Mouse (Mus musculus): ENCODE measurements around the gene Sel1l3. TPM values are rescaled to one million over a fixed set of nuclear protein-coding genes. Genes with fewer than 3 reads are reported as not detected.

Gene Sel1l3
- 2.7 and 3.7 TPM in 2 replicates for polyA plus RNA-seq (2014; fragmentation: Nextera tagmentation; extraction: Ambion mirVana)

DNA sequence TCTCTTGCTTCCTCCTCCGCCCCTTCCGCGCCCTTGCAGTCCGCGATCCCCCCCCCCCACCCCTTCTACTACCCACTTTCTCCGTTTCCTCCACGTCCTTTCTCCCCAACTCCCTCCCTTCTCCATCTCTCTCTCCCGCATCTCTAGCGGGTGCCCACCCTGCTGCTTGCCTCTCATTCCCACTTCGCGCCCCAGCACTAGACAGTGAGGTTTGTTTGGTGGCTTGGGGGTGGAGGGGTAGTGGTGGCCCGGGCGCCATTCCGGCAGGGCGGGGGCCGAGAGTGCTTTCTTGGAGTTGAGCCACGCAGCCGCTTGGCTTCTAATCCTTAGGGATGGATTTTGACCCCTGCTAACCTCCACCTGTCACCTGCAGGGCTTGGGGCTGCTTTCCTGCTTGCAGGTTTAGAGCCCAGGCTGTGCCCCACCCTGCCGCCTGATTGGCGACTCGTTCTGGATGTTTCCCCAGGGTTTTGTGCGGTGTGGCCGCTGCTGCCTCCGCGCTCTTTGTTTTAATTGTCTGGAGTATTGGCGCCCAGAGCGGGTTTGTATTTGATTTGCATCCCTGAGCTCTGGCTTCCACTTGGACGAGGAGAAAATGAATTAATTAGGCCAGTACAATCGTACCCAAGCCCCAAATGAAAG lies at the start of gene Sel1l3:
Sel1l3 (minus strand) TSS at position 217 of the 642 bp plus-strand sequence.
- no peaks in the 10 kb centered on the region for H3K36me3 ChIP-seq (ENCODE audit: control insufficient read depth, insufficient read depth, low read length)
- ATAC-seq (ENCODE audit: low FRiP score) (peak; percentile 72), DNase-seq (ENCODE audit: low spot score) (peak; percentile 56)
- H3K4me1 ChIP-seq (replicated peaks; ENCODE audit: control insufficient read depth, insufficient read depth, low read length) = no peaks in the 10 kb centered on the region
- peak within 1 kb of the TSS; percentile 63 for H3K4me3 ChIP-seq (ENCODE audit: low read depth, low read length)
- no peak within 1 kb of the TSS for H3K27ac ChIP-seq (ENCODE audit: low read depth, low read length)
- peaks cover 11% of the 10 kb centered on the region; the same call in 1 of the 2 replicates for H3K27me3 ChIP-seq (ENCODE audit: control insufficient read depth, insufficient read depth, low read length)
- WGBS = 1% methylated on average over 23 of the region's 29 CpGs
- peak within 1 kb of the TSS; percentile 73 for H3K9ac ChIP-seq (ENCODE audit: low read depth, low read length)
- peak within 1 kb of the TSS; percentile 92 for H3K4me2 ChIP-seq (replicated peaks; ENCODE audit: low read depth, low read length)
- H3K9me3 ChIP-seq (ENCODE audit: control insufficient read depth, low read length) = no peaks in the 10 kb centered on the region

DNA sequence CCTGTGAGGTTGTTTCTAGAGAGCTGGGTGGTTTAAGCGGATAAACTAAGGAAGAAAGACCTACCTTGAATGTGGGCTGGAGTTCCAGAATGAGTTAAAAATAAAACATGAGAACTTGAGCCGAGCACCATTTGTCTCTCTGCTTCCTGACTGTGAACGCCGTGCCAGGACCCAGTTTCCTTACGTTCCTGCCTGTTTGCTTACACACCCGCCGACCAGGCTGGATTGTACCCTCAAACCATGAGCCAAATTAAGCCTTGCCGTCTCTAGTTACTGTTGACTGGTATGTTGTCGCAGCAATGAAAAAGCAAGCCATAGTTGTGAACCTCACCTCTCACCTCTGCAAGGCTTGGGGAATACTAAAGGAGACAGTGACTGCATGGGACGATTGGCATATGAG lies 48.3 kb upstream of the Sel1l3 start:
- ATAC-seq (ENCODE audit: low FRiP score) = no peak
- no peak overlapping the region for H3K27ac ChIP-seq (ENCODE audit: low read depth, low read length)
- no peaks in the 10 kb centered on the region for H3K4me1 ChIP-seq (replicated peaks; ENCODE audit: control insufficient read depth, insufficient read depth, low read length)
- H3K4me3 ChIP-seq (ENCODE audit: low read depth, low read length) = no peak overlapping the region
- no peak for DNase-seq (ENCODE audit: low spot score)
- no peaks in the 10 kb centered on the region for H3K36me3 ChIP-seq (ENCODE audit: control insufficient read depth, insufficient read depth, low read length)
- H3K9me3 ChIP-seq (ENCODE audit: control insufficient read depth, low read length) = no peaks in the 10 kb centered on the region
- H3K27me3 ChIP-seq (ENCODE audit: control insufficient read depth, insufficient read depth, low read length) = no peaks in the 10 kb centered on the region
- H3K4me2 ChIP-seq (replicated peaks; ENCODE audit: low read depth, low read length) = no peak overlapping the region
- H3K9ac ChIP-seq (ENCODE audit: low read depth, low read length) = no peak overlapping the region
- WGBS = 89% methylated on average over 10 of the region's 10 CpGs

DNA sequence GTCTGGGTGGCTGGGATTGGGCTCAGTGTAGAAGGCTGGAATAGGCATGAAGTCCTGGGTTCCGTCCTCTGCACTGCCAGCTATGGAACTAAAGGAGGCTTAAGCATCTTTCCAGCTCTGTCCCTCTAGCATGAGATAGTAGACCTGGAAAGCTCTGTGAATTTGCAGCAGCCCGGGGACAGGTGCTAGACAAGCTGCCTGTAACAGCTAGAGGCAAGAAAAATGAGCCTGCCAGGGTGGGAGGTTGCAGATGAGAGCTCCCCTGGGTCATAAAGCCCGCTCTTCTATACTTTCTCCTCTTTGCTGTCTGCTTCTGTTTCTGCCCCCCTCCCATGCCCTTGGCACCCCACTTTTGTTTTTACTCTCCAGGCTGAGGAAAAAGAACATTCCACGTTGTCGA lies 46.2 kb upstream of the Sel1l3 start:
- DNase-seq (ENCODE audit: low spot score) = no peak
- H3K4me1 ChIP-seq (replicated peaks; ENCODE audit: control insufficient read depth, insufficient read depth, low read length) = no peaks in the 10 kb centered on the region
- no peaks in the 10 kb centered on the region for H3K36me3 ChIP-seq (ENCODE audit: control insufficient read depth, insufficient read depth, low read length)
- no peaks in the 10 kb centered on the region for H3K9me3 ChIP-seq (ENCODE audit: control insufficient read depth, low read length)
- ATAC-seq (ENCODE audit: low FRiP score) = no peak
- WGBS = 62% methylated on average over 5 of the region's 5 CpGs
- H3K27ac ChIP-seq (ENCODE audit: low read depth, low read length) = no peak overlapping the region
- no peak overlapping the region for H3K4me2 ChIP-seq (replicated peaks; ENCODE audit: low read depth, low read length)
- H3K4me3 ChIP-seq (ENCODE audit: low read depth, low read length) = no peak overlapping the region
- H3K27me3 ChIP-seq (ENCODE audit: control insufficient read depth, insufficient read depth, low read length) = no peaks in the 10 kb centered on the region
- H3K9ac ChIP-seq (ENCODE audit: low read depth, low read length) = no peak overlapping the region

DNA sequence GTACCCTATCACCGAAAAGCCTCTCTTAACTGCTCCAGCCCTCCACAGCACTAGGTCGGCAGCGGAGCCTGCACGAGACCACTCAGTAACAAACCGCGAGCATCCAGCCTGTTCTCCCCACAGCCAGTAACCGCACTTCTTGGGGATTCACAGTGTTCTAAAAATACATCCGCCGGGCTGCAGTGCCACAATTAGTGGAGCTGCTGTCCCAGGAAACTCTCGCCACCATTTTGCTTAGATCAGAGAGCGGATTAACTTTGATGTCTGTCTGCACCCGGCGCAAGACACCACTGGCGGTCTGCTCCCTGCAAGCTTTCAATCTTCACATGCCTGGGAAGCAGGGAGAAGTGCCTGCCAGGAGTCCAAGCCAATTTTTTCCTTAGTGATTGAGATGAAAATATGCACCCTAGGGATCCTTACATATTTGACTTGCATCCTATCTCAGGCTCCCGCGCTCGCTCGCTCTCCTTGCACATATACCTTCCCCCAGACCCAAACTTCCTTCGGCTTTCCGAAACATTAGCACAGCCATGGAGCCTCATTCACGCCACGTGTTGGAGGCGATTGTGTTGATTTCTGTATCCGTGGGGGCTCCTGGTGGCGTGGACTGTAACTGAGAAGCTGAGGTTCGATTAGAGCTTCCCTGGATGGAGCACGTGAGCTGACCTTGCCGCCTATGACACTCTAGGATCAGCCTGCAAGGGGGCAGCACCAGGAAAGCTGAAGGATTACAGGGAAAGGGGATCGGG lies 44.5 kb upstream of the Sel1l3 start:
- Histone ChIP-seq H3K27ac (ENCODE audit: low read depth, low read length) (no peak overlapping the region), H3K36me3 (ENCODE audit: control insufficient read depth, insufficient read depth, low read length) (no peaks in the 10 kb centered on the region), H3K4me1 (replicated peaks; ENCODE audit: control insufficient read depth, insufficient read depth, low read length) (no peaks in the 10 kb centered on the region), H3K4me2 (replicated peaks; ENCODE audit: low read depth, low read length) (peak overlapping the region; percentile 56), H3K9me3 (ENCODE audit: control insufficient read depth, low read length) (no peaks in the 10 kb centered on the region), H3K27me3 (ENCODE audit: control insufficient read depth, insufficient read depth, low read length) (no peaks in the 10 kb centered on the region), H3K4me3 (ENCODE audit: low read depth, low read length) (peak overlapping the region; percentile 24), H3K9ac (ENCODE audit: low read depth, low read length) (peak overlapping the region; percentile 49; the same call in 1 of the 2 replicates)
- WGBS = 3% methylated on average over 29 of the region's 29 CpGs
- DNase-seq (ENCODE audit: low spot score) (peak; percentile 59), ATAC-seq (ENCODE audit: low FRiP score) (peak; percentile 64)

DNA sequence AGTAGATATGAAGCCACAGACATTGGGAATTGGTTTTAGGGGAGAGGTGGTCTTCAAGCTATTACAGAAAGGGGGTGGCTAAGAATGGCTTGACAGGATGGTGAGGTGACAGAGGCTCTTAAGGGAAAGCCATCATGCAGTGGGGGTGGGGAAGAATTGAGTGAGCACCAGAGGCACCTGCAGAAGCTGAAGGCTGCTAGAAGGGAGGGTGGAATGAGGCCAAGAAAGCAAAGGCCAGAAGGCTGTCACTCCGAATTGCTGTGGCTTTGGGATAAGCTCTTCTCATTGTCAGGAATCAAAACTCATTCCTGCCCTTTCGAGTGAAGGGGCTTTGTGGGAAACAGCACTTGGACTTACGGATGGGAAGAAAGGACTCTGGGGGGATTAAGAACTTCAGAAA lies 41.1 kb upstream of the Sel1l3 start:
- Histone ChIP-seq H3K9me3 (ENCODE audit: control insufficient read depth, low read length) (no peaks in the 10 kb centered on the region), H3K36me3 (ENCODE audit: control insufficient read depth, insufficient read depth, low read length) (no peaks in the 10 kb centered on the region), H3K27ac (ENCODE audit: low read depth, low read length) (no peak overlapping the region), H3K4me3 (ENCODE audit: low read depth, low read length) (no peak overlapping the region), H3K9ac (ENCODE audit: low read depth, low read length) (no peak overlapping the region), H3K4me1 (replicated peaks; ENCODE audit: control insufficient read depth, insufficient read depth, low read length) (no peaks in the 10 kb centered on the region), H3K4me2 (replicated peaks; ENCODE audit: low read depth, low read length) (no peak overlapping the region), H3K27me3 (ENCODE audit: control insufficient read depth, insufficient read depth, low read length) (peaks cover 2% of the 10 kb centered on the region; the same call in 1 of the 2 replicates)
- ATAC-seq (ENCODE audit: low FRiP score) (no peak), DNase-seq (ENCODE audit: low spot score) (no peak)
- WGBS = 68% methylated on average over 3 of the region's 3 CpGs

DNA sequence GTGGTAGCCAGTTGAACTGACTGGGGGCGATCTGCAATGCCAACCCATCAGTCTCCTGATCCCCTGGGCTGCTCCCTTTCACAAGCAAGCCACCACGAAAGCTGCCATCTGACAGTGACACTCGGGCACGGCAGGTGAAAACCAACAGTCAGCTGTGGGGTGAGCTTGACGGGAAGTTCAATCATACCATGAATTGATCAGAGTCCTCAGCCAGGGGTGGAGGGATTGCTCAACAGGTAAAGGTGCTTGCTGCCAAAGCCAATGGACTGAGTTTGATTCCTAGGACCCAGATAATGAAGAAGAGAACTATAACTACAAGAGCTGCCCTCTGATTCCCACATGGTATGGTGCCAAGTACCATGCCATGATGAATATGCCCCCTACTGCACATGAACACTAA lies 40.4 kb upstream of the Sel1l3 start:
- ATAC-seq (ENCODE audit: low FRiP score) (no peak), DNase-seq (ENCODE audit: low spot score) (no peak)
- no peak overlapping the region for H3K9ac ChIP-seq (ENCODE audit: low read depth, low read length)
- no peak overlapping the region for H3K4me3 ChIP-seq (ENCODE audit: low read depth, low read length)
- H3K9me3 ChIP-seq (ENCODE audit: control insufficient read depth, low read length) = no peaks in the 10 kb centered on the region
- H3K36me3 ChIP-seq (ENCODE audit: control insufficient read depth, insufficient read depth, low read length) = no peaks in the 10 kb centered on the region
- H3K27me3 ChIP-seq (ENCODE audit: control insufficient read depth, insufficient read depth, low read length) = peaks cover 2% of the 10 kb centered on the region; the same call in 1 of the 2 replicates
- no peak overlapping the region for H3K27ac ChIP-seq (ENCODE audit: low read depth, low read length)
- no peak overlapping the region for H3K4me2 ChIP-seq (replicated peaks; ENCODE audit: low read depth, low read length)
- H3K4me1 ChIP-seq (replicated peaks; ENCODE audit: control insufficient read depth, insufficient read depth, low read length) = no peaks in the 10 kb centered on the region
- 79% methylated on average over 5 of the region's 5 CpGs for WGBS

DNA sequence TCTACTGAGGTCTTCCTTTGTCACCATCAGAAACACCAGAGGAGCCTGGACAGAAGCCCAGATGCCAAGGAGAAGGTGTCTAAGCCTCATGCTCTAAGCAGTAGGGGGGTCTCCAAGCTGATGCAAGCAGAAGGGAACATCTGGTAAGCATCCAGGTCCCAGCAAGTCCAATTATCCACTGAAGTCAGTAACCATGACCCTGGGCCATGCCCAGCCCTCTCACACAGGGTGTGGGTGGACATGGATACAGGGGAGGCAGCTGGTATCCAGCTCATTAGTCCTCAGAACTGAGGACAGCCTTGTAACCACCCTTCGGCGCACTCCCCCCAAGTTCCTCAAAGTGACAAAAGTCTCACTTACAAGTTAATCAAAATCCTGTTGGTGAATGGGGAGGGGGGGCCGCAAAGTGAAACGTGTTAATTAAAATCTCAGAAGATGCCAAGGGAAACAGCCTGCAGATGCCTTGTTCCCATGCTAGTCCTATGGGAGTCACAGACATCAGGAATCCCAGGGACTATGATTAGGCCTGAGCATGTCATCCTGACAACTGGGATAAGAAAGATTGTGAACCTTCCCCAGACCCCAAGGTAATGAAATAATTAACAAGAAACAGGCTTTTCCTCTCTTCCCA lies 35.8 kb upstream of the Sel1l3 start:
- Histone ChIP-seq H3K27me3 (ENCODE audit: control insufficient read depth, insufficient read depth, low read length) (peaks cover 2% of the 10 kb centered on the region), H3K4me2 (replicated peaks; ENCODE audit: low read depth, low read length) (no peak overlapping the region), H3K4me1 (replicated peaks; ENCODE audit: control insufficient read depth, insufficient read depth, low read length) (no peaks in the 10 kb centered on the region), H3K9ac (ENCODE audit: low read depth, low read length) (no peak overlapping the region), H3K4me3 (ENCODE audit: low read depth, low read length) (no peak overlapping the region), H3K9me3 (ENCODE audit: control insufficient read depth, low read length) (no peaks in the 10 kb centered on the region), H3K27ac (ENCODE audit: low read depth, low read length) (no peak overlapping the region), H3K36me3 (ENCODE audit: control insufficient read depth, insufficient read depth, low read length) (no peaks in the 10 kb centered on the region)
- 76% methylated on average over 4 of the region's 4 CpGs for WGBS
- ATAC-seq (ENCODE audit: low FRiP score) (peak; percentile 70), DNase-seq (ENCODE audit: low spot score) (no peak)

DNA sequence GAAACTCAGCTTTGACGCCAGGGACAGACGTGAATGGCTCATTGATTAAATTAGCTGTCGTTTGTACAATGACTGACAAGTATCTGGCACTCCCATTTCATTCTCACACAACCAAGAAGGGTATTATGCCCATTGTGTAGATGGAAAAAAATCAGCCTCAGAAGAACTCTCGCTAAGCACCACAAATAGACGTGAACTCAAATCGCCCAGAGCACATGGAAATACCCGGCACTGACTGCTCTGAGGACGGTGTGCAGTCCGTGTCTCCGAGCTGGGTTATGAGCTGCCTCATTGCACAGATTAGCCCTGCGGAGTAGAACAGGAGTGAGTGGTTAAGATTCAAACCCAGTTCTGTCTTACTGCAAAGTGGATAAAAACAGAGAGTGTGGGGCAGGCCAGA lies 34.8 kb upstream of the Sel1l3 start:
- Histone ChIP-seq H3K36me3 (ENCODE audit: control insufficient read depth, insufficient read depth, low read length) (no peaks in the 10 kb centered on the region), H3K4me2 (replicated peaks; ENCODE audit: low read depth, low read length) (no peak overlapping the region), H3K4me3 (ENCODE audit: low read depth, low read length) (no peak overlapping the region), H3K27me3 (ENCODE audit: control insufficient read depth, insufficient read depth, low read length) (peaks cover 2% of the 10 kb centered on the region), H3K9ac (ENCODE audit: low read depth, low read length) (no peak overlapping the region), H3K4me1 (replicated peaks; ENCODE audit: control insufficient read depth, insufficient read depth, low read length) (no peaks in the 10 kb centered on the region), H3K9me3 (ENCODE audit: control insufficient read depth, low read length) (no peaks in the 10 kb centered on the region), H3K27ac (ENCODE audit: low read depth, low read length) (no peak overlapping the region)
- ATAC-seq (ENCODE audit: low FRiP score) (0 out of 2 replicates have a peak, but pooled peaks have one; percentile 31), DNase-seq (ENCODE audit: low spot score) (no peak)
- WGBS = 40% methylated on average over 11 of the region's 11 CpGs
